Mouse (Mus musculus): ENCODE measurements around the gene Nectin2.
A peak's percentile ranks its signal among the peaks of the same experiment; 100 is the strongest.

DNA sequence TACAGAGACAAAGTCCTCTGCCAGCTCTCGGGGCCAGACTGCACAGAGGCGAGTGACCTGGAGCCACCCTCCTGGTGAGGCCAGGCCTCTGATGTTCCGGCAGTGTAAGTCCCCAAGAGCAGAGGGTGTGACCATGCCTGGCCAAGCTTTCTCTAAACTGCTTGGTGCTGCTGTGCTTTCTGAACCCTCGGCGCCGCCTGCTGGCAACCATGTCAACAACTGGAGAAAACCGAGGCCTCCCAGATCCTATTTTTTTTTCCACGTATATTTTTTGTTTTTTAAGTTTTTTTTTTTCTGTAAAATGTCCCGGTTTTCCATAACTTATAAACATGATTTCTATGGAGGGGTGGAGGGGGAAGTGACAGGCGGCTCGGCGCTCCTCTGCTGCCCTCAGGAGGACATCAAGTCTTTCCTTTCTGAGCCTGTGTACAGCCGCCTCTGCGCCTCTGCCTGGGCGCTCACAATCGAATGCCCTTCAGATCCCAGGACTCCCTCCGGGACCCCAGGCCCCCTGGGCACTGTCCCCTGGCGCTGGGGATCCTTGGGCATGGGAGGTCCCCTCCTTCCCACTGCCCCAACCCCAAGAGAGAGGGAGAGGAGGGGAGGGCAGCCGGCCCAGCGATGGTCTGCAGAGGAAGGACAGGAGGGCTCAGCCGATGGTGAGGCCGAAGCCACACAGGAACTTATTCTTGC is 49.1 kb downstream of the Nectin2 start:
- TF ChIP-seq CTCF (IDR thresholded peaks at IDR 0.05) = peak; percentile 82
- TF ChIP-seq EP300 (IDR thresholded peaks at IDR 0.05; ENCODE audit: insufficient read depth, low read depth, low read length) = peak; percentile 80
- no peak; the same call in none of the 2 replicates for TF ChIP-seq POLR2A (IDR thresholded peaks at IDR 0.05; ENCODE audit: insufficient read depth, low read depth, low read length)
